Mouse (Mus musculus): ENCODE measurements around the gene Pnldc1.
"Not testable (repeated sequence)": the region's sequence is repeated elsewhere in the genome, so short reads cannot be mapped to it uniquely, and the experiment has no call there.

Pnldc1 gene

GRCm38 (mm10) chr17:12909361-12910280 lies at the start of gene Pnldc1:
Gene Pnldc1 (minus strand): TSS chr17:12910230.
- DNase-seq (ENCODE audit: low spot score in 2 of 2): no peak

GRCm38 (mm10) chr17:12959377-12959776 lies 49.3 kb upstream of the Pnldc1 start:
- DNase-seq (ENCODE audit: low spot score in 2 of 2): not testable (repeated sequence)

- DNase-seq (ENCODE audit: low spot score in 2 of 2): no peak
These were observed 46.6 kb upstream of the Pnldc1 start for GRCm38 (mm10) chr17:12956664-12957063.

- DNase-seq (ENCODE audit: low spot score in 2 of 2): no peak
These were observed 39.6 kb upstream of the Pnldc1 start for GRCm38 (mm10) chr17:12949669-12950068.

- DNase-seq (ENCODE audit: low spot score in 2 of 2): no peak
These were observed 32.6 kb upstream of the Pnldc1 start for GRCm38 (mm10) chr17:12942459-12943162.

- DNase-seq (ENCODE audit: low spot score in 2 of 2): no peak
These were observed 31.7 kb upstream of the Pnldc1 start for GRCm38 (mm10) chr17:12941543-12942260.

- no peak for DNase-seq (ENCODE audit: low spot score in 2 of 2)
These were observed 30.2 kb upstream of the Pnldc1 start, which contains the start of gene Acat3 for GRCm38 (mm10) chr17:12940151-12940805. Gene Acat3 (minus strand): TSS chr17:12940600.

GRCm38 (mm10) chr17:12939377-12940148 lies 29.5 kb upstream of the Pnldc1 start:
- not testable (repeated sequence) for DNase-seq (ENCODE audit: low spot score in 2 of 2)

- DNase-seq (ENCODE audit: low spot score in 2 of 2): no peak
These were observed 28.0 kb upstream of the Pnldc1 start for GRCm38 (mm10) chr17:12938077-12938476.

GRCm38 (mm10) chr17:12937412-12937970 lies 27.5 kb upstream of the Pnldc1 start:
- no peak for DNase-seq (ENCODE audit: low spot score in 2 of 2)

- DNase-seq (ENCODE audit: low spot score in 2 of 2): no peak
These were observed 25.7 kb upstream of the Pnldc1 start for GRCm38 (mm10) chr17:12935719-12936118.

GRCm38 (mm10) chr17:12931576-12931975 lies 21.5 kb upstream of the Pnldc1 start:
- not testable (repeated sequence) for DNase-seq (ENCODE audit: low spot score in 2 of 2)

- no peak for DNase-seq (ENCODE audit: low spot score in 2 of 2)
These were observed 15.7 kb upstream of the Pnldc1 start for GRCm38 (mm10) chr17:12925703-12926180.

GRCm38 (mm10) chr17:12925001-12925400 lies 15.0 kb upstream of the Pnldc1 start:
- no peak for DNase-seq (ENCODE audit: low spot score in 2 of 2)

- DNase-seq (ENCODE audit: low spot score in 2 of 2): no peak
These were observed 11.0 kb upstream of the Pnldc1 start for GRCm38 (mm10) chr17:12921073-12921472.

GRCm38 (mm10) chr17:12916588-12917380 lies 6.8 kb upstream of the Pnldc1 start:
- DNase-seq (ENCODE audit: low spot score in 2 of 2): peak in 1 of 2 experiments; percentile 48

GRCm38 (mm10) chr17:12915881-12916583 lies 6.0 kb upstream of the Pnldc1 start, which contains the start of gene Mrpl18:
Gene Mrpl18 (minus strand): TSS chr17:12916345.
- peak; percentile 99 to 100 for DNase-seq (ENCODE audit: low spot score in 2 of 2)

GRCm38 (mm10) chr17:12915488-12915880 lies 5.5 kb upstream of the Pnldc1 start, which contains the start of gene Tcp1:
Gene Tcp1 (plus strand): TSS chr17:12915701.
- DNase-seq (ENCODE audit: low spot score in 2 of 2): no peak

- no peak for DNase-seq (ENCODE audit: low spot score in 2 of 2)
These were observed 361 bp upstream of the Pnldc1 start for GRCm38 (mm10) chr17:12910391-12910790.

All from left cerebral cortex, adult 9 months (tissue).